Mouse (Mus musculus) kidney, adult 9 months (tissue): Measurements from ENCODE around the gene Gm10188.

Experiments
- DNase-seq: peaks from one replicate; pipeline ENCODE4 v3.0.0; 2022

The Gm10188 gene

GRCm38 (mm10) chr1:132191786-132192680 is 37.5 kb downstream of the Gm10188 start:
- DNase-seq: no peak

GRCm38 (mm10) chr1:132191093-132191785 is 38.3 kb downstream of the Gm10188 start, which contains the start of the genes Lemd1 and AC124108.1:
Lemd1 (plus strand) TSS chr1:132191431.
AC124108.1 (plus strand) TSS chr1:132191457.
- DNase-seq: no peak

GRCm38 (mm10) chr1:132190621-132191092 is 38.9 kb downstream of the Gm10188 start:
- no peak for DNase-seq

GRCm38 (mm10) chr1:132190040-132190513 is 39.5 kb downstream of the Gm10188 start:
- DNase-seq: no peak

GRCm38 (mm10) chr1:132189231-132189630 is 40.3 kb downstream of the Gm10188 start:
- DNase-seq: no peak

GRCm38 (mm10) chr1:132188442-132189066 is 41.0 kb downstream of the Gm10188 start:
- no peak for DNase-seq

GRCm38 (mm10) chr1:132186303-132186702 is 43.3 kb downstream of the Gm10188 start:
- DNase-seq: no peak
